Mouse (Mus musculus) ovary, postnatal 10 days (tissue): ENCODE measurements around the gene Exosc5.

ENCODE experiments used
- DNase-seq: peaks from one replicate; pipeline ENCODE4 v3.0.0; 2022; ENCODE audit warnings: low spot score

Gene Exosc5

DNA sequence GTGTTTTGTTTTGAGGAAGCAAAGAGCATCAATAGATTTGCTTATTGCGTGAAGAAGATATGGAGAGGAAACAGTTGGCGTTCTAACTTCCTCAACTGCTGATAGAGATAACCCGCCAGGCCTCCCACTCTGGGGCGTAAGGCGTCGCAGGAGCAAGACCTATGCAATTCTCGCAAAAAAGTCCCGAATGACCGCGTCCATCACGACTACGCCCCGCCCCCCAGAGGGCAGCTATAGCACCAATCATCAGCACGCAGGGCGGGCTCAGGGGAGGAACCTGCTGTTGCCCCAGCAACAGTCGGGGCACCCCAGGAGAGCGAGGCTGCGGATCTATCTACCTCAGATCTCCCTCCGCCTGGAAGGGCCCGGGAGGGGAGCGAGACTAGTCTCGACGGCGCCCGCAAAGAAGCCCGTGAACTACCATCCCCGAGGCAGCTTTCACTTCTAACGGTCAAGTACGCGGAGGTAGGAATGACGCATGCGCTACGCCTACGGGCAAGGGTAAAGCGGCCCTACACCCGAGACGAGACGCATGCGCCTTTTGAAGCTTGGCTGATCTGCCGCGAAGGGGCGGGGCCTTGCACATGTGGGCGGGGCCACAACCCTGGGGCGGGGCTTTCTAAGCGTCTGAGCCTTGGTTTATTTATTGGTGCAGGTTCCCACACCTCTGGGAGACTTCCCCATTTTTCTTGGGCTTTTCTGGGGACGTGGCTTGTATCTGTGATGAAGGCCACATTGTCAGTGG lies 21.7 kb downstream of the Exosc5 start, which contains the start of gene B9d2:
B9d2 (plus strand) TSS at position 267 of the 745 bp plus-strand sequence.
- DNase-seq, result peak; percentile 91

DNA sequence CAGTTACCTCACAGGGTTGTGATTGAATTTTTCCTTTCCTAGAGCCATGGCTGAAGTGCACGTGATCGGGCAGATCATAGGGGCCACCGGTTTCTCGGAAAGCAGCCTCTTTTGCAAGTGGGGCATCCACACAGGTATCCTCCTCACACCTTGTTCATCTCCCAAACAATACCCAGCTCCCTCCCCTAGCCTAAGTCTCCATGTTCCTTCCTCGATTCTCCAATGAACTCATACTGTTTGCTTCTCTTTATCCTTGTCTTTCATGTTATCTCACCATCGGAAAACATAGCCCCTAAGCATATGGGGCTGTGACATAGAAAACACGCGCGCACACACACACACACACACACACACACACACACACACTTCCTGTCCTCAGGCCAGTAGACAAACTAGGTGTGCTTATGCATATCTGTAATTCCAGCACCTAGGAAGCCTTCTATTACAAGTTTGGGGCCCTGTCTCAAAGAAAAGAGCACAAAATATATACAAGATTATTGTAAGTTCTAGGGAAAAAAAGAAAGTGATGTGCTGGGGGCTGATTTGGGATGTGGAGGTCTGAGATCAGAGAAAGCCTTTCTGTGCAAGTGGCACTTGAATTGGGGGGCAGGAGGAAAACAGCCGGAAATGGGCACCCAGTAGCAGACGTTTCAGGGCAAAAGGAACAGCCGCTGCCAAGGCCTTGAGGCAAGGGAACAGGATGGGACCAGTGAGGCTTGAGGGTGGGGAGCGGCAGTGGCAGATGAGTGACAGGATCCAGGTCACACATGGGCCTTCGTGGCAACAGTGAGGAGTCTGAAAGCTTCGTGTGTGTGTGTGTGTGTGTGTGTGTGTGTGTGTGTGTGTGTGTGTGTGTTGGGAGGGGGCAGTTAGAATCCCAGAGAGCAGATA lies 22.6 kb downstream of the Exosc5 start:
- DNase-seq, result no peak

DNA sequence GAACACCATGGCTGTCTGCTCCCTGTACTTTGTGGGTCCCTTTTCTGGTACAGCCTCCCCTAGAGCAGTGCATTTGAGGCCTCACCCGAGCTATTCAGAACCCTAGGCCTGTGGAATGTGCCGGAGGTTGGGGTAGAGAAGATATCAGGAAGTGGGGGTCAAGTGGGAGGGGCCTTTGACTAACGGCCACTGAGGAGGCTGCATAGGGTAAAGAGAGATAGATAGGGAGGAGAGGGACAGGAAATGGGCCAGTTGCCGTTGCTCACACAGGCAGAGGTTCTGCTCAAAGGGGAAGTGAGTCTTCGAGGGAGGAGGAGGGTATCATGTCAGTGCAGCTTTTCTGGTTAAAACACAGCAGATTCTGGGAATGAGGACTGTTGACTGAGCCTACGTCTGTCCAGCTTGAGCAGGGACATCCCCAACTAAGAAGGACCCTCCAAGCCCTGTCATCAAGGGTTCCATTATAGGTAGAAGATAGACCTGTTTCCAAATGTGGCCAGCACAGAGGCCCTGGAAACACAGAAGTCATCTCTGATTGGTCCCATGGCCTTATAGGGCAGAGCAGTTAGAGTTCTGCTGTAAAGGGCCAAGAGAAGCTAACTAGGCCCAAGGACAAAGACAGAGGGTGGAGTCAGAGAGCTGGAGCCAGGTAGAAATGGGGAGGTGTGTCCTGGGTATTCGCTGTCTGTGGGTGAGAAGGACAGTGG lies 24.7 kb downstream of the Exosc5 start:
- no peak for DNase-seq

DNA sequence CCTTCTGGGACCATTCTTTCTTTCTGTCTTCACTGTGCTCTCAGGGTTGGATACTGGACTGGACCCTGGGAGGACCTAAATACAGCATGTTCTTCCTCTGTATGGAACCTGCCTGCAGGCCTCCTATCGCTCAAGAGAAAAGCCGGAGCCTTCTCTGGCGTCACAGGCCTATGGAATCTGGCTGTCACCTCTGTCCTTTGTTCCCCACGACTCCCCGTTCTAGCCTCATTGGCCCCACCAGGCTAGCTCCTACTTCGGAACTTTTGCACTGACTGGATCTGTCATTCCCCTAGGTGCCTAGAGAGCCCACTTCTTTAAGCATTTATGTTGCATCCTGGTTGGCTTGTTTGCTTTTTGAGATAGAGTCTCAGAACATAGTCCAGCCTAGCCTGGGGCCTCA lies 25.7 kb downstream of the Exosc5 start:
- DNase-seq, result no peak

DNA sequence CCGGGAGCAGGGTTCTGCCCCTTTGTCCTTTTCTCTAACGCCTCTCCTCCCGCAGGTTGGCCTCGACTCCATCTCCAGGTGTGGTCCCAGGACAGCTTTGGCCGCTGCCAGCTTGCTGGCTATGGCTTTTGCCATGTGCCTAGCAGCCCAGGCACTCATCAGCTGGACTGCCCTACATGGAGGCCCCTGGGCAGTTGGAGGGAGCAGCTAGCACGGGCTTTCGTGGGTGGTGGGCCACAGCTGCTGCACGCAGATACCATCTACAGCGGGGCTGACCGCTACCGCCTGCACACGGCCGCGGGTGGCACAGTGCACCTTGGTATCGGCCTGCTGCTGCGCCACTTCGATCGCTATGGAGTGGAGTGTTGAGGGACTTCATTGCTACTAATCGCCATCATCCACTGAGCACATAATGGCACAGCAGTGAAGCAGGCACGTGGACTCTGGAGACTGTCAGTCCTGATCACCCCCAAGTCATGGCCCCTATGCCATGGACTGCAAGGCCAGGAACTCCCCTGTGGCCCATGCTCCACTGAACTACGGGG lies 27.0 kb downstream of the Exosc5 start:
- DNase-seq, result no peak

DNA sequence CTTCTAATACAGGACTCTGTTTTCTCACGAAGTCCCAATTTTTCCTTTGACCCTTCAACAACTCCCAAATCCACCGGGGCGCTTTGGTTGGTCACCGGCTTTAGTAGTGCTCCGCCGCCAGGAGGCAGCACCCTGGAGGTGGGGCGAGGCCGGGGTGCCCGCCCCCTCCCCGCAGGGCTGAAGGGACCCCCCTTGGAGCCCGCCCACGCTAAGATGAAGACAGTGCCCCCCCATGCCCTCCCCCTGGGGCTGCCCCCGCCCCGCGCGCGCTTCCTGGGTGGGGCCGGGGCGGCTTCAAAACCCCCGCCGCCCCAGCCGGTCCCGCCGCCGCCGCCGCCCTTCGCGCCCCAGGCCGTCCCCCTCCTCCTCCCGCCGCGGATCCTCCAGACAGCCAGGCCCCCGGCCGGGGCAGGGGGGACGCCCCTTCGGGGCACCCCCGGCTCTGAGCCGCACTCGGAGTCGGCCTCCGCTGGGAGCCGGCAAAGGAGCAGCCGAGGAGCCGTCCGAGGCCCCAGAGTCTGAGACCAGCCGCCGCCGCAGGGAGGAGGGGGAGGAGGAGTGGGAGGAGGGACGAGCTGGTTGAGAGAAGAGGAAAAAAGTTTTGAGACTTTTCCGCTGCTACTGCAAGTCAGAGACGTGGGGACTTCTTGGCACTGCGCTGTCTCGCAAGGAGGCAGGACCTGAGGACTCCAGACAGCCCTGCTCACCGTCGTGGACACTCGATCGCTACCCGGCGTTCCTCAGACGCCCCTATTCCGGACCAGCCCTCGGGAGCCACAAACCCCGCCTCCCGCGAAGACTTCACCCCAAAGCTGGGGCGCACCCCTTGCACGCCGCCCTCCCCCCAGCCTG lies 27.9 kb downstream of the Exosc5 start, which contains the start of gene Tgfb1:
Tgfb1 (plus strand) TSS at position 323 of the 852 bp plus-strand sequence.
- peak; percentile 65 for DNase-seq

DNA sequence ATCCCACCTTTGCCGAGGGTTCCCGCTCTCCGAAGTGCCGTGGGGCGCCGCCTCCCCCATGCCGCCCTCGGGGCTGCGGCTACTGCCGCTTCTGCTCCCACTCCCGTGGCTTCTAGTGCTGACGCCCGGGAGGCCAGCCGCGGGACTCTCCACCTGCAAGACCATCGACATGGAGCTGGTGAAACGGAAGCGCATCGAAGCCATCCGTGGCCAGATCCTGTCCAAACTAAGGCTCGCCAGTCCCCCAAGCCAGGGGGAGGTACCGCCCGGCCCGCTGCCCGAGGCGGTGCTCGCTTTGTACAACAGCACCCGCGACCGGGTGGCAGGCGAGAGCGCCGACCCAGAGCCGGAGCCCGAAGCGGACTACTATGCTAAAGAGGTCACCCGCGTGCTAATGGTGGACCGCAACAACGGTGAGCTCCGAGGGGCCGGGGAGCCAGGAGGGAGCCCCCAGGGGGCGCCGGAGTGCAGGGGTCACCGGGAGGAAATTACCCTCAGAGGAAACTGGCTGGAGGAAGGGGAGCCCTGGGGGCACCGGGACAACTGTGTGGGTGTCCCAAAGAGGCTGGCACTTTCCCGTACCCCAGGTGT lies 28.9 kb downstream of the Exosc5 start:
- no peak for DNase-seq

DNA sequence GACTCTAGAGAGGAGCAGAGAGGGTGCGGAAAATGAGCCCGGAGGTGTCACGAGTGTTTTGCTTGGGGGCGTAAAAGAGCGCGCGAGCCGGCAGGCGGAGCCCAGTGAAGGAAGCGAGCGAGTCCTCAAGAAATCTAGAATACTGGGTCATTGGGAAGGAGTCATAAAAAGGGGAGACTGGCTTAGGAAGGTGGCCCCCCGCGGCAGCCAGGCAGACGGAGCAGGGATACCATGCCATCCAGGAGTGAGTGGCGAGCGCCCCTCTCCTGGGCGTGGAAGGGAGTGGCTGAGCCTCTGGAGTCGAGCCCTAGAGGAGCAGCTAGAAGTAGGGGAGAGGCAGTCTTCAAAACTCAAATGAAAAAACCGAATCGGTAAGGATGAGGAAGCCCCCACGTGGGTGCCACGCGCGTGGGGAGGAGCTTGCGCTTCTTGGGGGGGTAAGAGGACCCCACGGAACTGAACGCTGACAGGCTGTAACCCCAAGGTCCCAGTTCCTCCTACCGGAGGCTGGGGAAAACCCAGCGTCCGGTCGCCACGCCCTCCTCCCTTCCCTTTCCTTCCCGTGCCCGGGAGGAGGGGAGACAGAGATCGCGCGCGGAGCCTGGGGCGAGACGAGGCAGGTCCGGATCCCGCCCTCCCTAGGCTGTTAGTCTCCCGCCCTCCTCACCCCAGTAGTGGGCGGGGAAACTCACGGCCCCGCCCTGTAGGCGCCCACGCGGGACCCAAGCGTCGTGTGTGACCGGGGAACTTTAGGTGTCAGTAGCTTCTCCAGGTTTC lies 30.0 kb downstream of the Exosc5 start:
- DNase-seq, result no peak

DNA sequence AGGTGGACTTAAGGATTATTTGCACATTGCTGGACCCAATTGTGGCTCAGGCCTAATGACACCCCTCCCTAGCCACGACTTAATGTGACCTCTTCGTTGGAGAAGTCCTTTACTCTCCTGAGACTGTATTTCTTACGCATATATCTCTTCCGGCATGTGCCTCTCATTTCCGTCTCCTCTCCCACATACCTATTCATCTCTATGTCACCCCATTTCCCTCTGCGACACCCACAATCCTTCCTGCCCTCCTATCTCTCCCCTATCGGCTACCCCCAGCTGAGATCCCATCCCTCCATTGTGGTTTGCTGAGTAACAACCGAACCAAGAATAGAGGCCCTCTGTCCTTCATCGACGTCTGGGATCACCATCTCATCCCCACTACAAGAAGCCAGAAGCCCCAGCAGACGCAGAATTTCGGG lies 30.6 kb downstream of the Exosc5 start:
- DNase-seq, result no peak

DNA sequence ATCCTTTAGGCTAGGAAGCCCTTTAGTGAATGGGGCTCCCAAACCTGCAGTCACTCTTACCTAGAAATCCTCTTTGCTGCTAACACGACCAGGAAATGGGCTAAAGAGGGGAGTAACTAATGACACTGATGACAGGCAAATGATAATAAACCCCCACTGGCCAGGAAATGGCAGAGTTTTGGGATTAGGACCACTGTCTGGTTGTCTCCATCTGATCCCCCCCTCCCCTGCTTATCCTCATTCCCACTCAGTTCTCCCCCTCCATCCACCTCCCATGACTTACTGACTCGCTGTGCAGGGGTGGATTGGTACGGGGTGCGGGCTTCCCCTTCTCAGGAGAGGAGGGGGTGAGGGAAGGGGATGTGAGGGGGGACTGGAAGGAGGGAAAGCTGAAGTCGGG lies 31.1 kb downstream of the Exosc5 start:
- no peak for DNase-seq

DNA sequence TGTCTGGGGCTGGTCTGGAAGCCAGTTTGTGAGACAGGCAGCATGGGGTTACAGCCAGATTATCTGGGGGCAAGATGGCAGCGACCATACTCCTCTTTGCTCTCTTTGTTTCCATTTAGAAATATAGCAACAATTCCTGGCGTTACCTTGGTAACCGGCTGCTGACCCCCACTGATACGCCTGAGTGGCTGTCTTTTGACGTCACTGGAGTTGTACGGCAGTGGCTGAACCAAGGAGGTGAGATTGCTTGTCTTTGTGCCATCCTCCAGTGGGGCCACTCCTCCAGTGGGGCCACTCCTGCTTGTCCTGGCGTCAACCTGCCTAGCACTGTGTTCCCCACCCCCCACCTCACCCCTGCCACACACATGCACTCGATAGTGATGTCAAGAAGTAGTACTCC lies 35.1 kb downstream of the Exosc5 start:
- DNase-seq, result no peak

DNA sequence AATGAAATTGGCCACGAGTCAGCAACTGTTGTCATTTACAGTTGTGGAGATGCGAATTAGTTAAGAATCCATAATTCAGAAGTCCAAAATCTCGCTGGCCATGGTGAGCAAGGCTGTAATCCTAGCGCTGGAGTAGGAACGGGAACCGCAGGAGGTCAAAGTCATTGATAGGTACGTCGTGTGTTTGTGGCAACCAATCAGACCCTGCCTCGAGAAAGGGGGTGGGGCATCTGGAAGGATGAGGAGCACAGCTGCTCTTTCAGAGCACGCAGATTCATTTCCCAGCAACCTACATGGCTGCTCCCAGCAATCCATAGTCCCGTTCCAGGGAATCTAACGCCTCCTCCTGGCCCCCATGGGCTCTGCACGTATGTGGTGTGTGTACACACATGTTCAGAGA lies 40.9 kb downstream of the Exosc5 start:
- no peak for DNase-seq

DNA sequence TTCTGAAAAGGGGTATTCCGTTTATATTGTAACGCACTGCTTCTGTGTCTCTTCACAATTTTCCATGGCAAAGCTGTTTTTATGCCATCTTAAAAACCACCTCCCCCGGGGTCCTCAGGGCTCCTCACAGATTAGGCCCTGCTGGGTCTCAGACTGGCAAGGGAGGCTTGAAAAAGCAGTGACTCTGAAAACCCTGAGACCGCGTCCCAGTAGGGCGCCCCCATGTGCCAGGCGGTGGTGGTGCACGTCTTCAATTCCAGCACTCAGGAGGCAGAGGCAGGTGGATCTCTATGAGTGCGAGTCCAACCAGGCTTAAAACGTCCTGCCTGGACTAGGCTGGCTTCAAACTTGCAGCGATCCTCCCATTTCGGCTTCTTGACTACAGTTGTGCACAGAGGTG lies 41.8 kb downstream of the Exosc5 start:
- DNase-seq, result no peak

DNA sequence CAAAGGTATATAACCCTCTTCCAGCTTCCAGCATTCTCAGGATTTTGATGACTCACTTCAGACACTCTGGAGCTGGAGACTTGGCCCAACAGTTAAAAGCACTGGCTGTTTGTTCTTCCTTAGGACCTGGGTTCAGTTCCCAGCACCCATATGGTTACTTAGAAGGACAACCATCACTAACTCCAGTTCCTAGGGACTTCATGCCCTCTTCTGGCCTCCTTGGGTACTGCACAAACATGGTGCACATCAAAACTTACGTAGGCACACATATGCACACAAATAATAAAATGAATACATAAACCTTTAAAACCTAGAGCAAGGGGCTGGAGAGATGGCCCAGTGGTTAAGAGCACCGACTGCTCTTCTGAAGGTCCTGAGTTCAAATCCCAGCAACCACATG lies 43.4 kb downstream of the Exosc5 start:
- no peak for DNase-seq

DNA sequence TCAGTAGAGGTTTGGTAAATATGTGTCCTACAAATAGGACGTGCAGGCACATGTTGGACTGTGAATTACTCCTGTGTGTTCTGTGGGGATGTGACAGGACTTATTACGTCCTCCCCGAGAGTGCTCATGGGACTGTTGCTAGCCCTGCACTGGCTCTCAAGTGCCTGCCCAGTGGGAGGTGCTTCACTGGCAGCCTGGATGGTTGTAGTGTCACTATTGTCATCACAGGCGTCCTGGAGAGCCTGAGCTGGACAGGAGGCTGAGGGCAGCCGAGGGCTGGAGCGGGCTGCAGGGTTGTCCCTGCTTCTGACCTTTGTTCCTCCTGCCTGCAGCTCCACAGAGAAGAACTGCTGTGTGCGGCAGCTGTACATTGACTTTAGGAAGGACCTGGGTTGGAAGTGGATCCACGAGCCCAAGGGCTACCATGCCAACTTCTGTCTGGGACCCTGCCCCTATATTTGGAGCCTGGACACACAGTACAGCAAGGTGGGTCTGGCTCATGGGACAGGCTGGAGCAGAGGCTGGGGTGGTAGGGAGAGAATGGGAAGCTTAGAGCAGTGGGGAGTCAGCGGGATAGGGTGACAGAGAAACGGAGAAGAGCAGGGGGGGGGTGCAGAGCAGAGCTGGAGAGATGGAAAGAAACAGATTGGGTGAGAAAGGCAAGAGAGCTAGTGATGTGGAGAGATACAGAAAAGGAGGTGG lies 45.0 kb downstream of the Exosc5 start:
- DNase-seq, result no peak

DNA sequence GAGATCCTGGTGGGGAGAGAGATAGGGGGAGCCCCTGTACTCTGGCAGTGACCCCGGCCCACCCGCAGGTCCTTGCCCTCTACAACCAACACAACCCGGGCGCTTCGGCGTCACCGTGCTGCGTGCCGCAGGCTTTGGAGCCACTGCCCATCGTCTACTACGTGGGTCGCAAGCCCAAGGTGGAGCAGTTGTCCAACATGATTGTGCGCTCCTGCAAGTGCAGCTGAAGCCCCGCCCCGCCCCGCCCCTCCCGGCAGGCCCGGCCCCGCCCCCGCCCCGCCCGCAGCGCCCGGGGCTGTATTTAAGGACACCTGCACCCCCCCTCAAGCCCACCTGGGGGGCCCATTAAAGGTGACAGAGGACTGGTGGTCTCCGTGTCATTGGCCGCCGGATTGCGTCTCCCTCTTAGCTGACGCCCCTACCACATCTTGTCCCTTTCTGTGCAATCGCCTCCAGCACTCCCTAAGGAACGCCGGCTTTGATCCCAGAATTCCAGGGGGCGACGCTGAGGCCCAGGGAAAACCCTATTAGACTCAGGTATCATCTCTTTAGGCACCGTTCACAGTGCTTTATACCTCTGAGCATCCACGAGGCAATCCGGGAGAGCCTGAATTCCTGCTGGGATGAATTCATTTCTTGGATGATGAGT lies 45.9 kb downstream of the Exosc5 start:
- DNase-seq, result no peak

DNA sequence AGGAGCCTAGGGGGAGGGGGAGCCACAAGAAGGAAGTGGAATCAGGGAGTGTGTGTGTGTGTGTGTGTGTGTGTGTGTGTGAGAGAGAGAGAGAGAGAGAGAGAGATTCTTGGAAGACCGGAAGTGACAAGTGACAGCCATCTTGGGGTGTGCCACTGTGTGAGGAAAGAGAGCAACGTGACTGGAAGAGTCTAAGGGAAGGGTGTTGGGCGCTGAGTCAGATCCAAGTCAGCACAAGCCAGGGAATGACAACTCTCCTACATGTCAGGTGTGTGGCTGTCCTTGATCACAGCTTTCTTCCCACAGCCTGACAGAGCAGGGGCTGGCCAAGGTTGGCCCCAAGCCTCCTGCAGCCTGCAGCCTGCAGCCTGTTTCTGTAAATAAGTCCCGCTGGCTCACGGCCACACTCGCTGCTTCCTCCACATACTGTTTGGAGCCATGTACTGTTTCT lies 46.9 kb downstream of the Exosc5 start:
- DNase-seq, result no peak

DNA sequence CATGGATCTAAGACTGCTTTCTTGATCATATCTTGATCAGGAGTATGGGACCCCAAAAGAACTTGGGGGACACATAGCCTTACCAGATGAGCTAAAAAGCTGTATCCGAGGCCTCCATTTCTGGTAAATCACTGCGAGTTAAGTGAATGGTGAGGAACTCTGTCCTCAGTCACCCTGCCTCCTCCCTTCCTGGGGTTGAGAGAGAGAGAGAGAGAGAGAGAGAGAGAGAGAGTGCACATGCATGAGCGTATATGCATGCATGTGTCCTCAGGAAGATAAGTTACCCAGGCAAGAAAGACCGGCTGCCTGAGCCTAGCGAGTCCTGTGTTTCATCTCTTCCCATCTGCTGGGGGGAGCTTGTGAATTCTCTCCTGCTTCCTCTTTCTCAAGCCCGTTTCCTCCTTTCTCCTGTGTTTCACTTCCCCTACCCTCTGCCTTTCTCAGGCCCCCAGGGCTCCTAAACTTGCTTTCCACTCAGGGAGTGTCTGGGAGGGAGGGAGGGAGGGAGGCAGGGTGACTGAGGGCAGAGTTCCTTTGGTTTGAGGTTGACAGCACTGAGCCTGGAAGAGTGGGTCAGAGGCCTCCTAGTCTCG lies 47.7 kb downstream of the Exosc5 start:
- no peak for DNase-seq
